Mouse (Mus musculus): Measurements from ENCODE around the gene Notch2.

GRCm38 (mm10) chr3:98062591-98063185 lies 49.4 kb downstream of the Notch2 start:
- TF ChIP-seq USF1 (IDR thresholded peaks at IDR 0.05; ENCODE audit: low read depth): no peak
- no peak for TF ChIP-seq CTCF (IDR thresholded peaks at IDR 0.05; ENCODE audit: control insufficient read depth, insufficient read depth, insufficient read length)
- no peak for TF ChIP-seq MYOG (IDR thresholded peaks at IDR 0.05; ENCODE audit: control insufficient read depth, extremely low read depth, insufficient read length)
- TF ChIP-seq CEBPB (IDR thresholded peaks at IDR 0.05; ENCODE audit: low read depth): no peak
- no peak for TF ChIP-seq FOSL1 (IDR thresholded peaks at IDR 0.05; ENCODE audit: insufficient read depth, low read length, poor library complexity, severe bottlenecking)
